Mouse (Mus musculus): ENCODE results near the gene Kmt2e. TPM values are rescaled to one million over a fixed set of nuclear protein-coding genes. Genes with fewer than 3 reads are reported as not detected.

Kmt2e gene
- polyA plus RNA-seq, 1 experiment from 2014 or later, result 27.5 TPM

DNA sequence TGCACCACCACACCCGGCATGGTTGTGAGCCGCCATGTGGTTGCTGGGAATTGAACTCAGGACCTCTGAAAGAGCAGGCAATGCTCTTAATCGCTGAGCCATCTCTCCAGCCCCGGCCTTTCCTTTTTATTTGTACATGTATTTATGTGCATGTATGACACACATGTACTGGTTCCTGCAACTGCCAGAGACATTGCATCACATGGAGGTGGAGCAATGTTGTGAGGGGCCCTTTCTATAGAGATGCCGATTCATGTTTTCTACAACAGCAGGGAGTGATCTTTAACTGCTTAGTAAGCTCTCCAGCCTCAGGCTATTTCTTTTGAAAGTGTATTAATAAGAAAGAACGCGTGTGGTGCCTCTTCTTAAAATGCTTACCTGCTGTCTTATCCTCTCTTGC is 49.6 kb downstream of the Kmt2e start:
- no peak for DNase-seq
- Histone ChIP-seq H3K9me3 (ENCODE audit: low read length) (no peaks in the 10 kb centered on the region), H3K27me3 (ENCODE audit: insufficient read depth, low read length) (no peaks in the 10 kb centered on the region), H3K36me3 (replicated peaks; ENCODE audit: insufficient read depth, low read length) (peaks cover 84% of the 10 kb centered on the region), H3K4me3 (ENCODE audit: low read depth, low read length) (no peak overlapping the region), H3K4me2 (ENCODE audit: low read depth, low read length) (no peak overlapping the region), H3K27ac (ENCODE audit: low read depth) (no peak overlapping the region), H3K9ac (replicated peaks) (no peak overlapping the region), H3K4me1 (ENCODE audit: insufficient read depth) (no peaks in the 10 kb centered on the region)
- no peak; the same call in 1 of the 2 replicates for ATAC-seq
- TF ChIP-seq CTCF (IDR thresholded peaks at IDR 0.05; ENCODE audit: low read depth) (no peak), EP300 (IDR thresholded peaks at IDR 0.05; ENCODE audit: low read depth) (no peak)
- 83% methylated on average over 7 of the region's 7 CpGs for WGBS (ENCODE audit: insufficient replicate concordance)

GRCm38 (mm10) chr5:23489231-23489630 is 55.0 kb downstream of the Kmt2e start:
- H3K4me1 ChIP-seq (ENCODE audit: insufficient read depth), result no peaks in the 10 kb centered on the region
- TF ChIP-seq CTCF (IDR thresholded peaks at IDR 0.05; ENCODE audit: low read depth) (no peak), EP300 (IDR thresholded peaks at IDR 0.05; ENCODE audit: low read depth) (no peak)
- no peak overlapping the region for H3K4me2 ChIP-seq (ENCODE audit: low read depth, low read length)
- H3K27me3 ChIP-seq (ENCODE audit: insufficient read depth, low read length), result no peaks in the 10 kb centered on the region
- ATAC-seq, result no peak
- H3K9me3 ChIP-seq (ENCODE audit: low read length), result no peaks in the 10 kb centered on the region
- peaks cover 93% of the 10 kb centered on the region for H3K36me3 ChIP-seq (replicated peaks; ENCODE audit: insufficient read depth, low read length)
- no peak for DNase-seq
- no peak overlapping the region for H3K4me3 ChIP-seq (ENCODE audit: low read depth, low read length)
- H3K27ac ChIP-seq (ENCODE audit: low read depth), result no peak overlapping the region
- H3K9ac ChIP-seq (replicated peaks), result no peak overlapping the region
- WGBS (ENCODE audit: insufficient replicate concordance), result 90% methylated on average over 4 of the region's 4 CpGs

- Histone ChIP-seq H3K4me3 (ENCODE audit: low read depth, low read length) (no peak overlapping the region), H3K9me3 (ENCODE audit: low read length) (no peaks in the 10 kb centered on the region), H3K4me2 (ENCODE audit: low read depth, low read length) (no peak overlapping the region), H3K27ac (ENCODE audit: low read depth) (no peak overlapping the region), H3K27me3 (ENCODE audit: insufficient read depth, low read length) (no peaks in the 10 kb centered on the region), H3K4me1 (ENCODE audit: insufficient read depth) (no peaks in the 10 kb centered on the region), H3K9ac (replicated peaks) (no peak overlapping the region), H3K36me3 (replicated peaks; ENCODE audit: insufficient read depth, low read length) (peaks cover 90% of the 10 kb centered on the region)
- TF ChIP-seq EP300 (IDR thresholded peaks at IDR 0.05; ENCODE audit: low read depth) (no peak), CTCF (IDR thresholded peaks at IDR 0.05; ENCODE audit: low read depth) (peak; percentile 68)
- WGBS (ENCODE audit: insufficient replicate concordance), result 27% methylated on average over 2 of the region's 2 CpGs
- no peak for DNase-seq
- ATAC-seq, result no peak
Measured at GRCm38 (mm10) chr5:23490797-23491196, 56.6 kb downstream of the Kmt2e start.

GRCm38 (mm10) chr5:23496396-23496795 is 62.2 kb downstream of the Kmt2e start:
- H3K4me3 ChIP-seq (ENCODE audit: low read depth, low read length), result no peak overlapping the region
- no peak overlapping the region for H3K4me2 ChIP-seq (ENCODE audit: low read depth, low read length)
- TF ChIP-seq CTCF (IDR thresholded peaks at IDR 0.05; ENCODE audit: low read depth) (no peak), EP300 (IDR thresholded peaks at IDR 0.05; ENCODE audit: low read depth) (no peak)
- peaks cover 87% of the 10 kb centered on the region for H3K36me3 ChIP-seq (replicated peaks; ENCODE audit: insufficient read depth, low read length)
- no peaks in the 10 kb centered on the region for H3K27me3 ChIP-seq (ENCODE audit: insufficient read depth, low read length)
- H3K4me1 ChIP-seq (ENCODE audit: insufficient read depth), result no peaks in the 10 kb centered on the region
- 91% methylated on average over 3 of the region's 3 CpGs for WGBS (ENCODE audit: insufficient replicate concordance)
- ATAC-seq, result no peak
- no peak overlapping the region for H3K27ac ChIP-seq (ENCODE audit: low read depth)
- no peak overlapping the region for H3K9ac ChIP-seq (replicated peaks)
- H3K9me3 ChIP-seq (ENCODE audit: low read length), result no peaks in the 10 kb centered on the region
- DNase-seq, result no peak

GRCm38 (mm10) chr5:23496933-23497332 is 62.7 kb downstream of the Kmt2e start:
- 97% methylated on average over 5 of the region's 5 CpGs for WGBS (ENCODE audit: insufficient replicate concordance)
- ATAC-seq, result no peak

DNA sequence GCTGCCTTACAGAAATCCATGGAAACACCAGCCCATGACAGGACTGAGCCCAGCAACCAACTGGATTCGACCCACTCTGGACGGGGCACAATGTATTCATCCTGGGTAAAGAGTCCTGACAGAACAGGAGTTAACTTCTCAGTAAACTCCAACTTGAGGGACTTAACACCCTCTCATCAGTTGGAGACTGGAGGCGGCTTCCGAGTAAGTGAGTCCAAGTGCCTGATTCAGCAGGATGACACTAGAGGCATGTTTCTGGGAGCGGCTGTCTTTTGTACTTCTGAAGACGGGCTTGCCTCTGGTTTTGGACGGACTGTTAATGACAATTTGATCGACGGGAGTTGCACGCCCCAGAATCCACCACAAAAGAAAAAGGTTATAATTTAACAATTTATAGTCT is 63.7 kb downstream of the Kmt2e start:
- peaks cover 88% of the 10 kb centered on the region for H3K36me3 ChIP-seq (replicated peaks; ENCODE audit: insufficient read depth, low read length)
- TF ChIP-seq EP300 (IDR thresholded peaks at IDR 0.05; ENCODE audit: low read depth), result no peak
- TF ChIP-seq CTCF (IDR thresholded peaks at IDR 0.05; ENCODE audit: low read depth), result no peak
- H3K4me3 ChIP-seq (ENCODE audit: low read depth, low read length), result no peak overlapping the region
- H3K9ac ChIP-seq (replicated peaks), result no peak overlapping the region
- ATAC-seq, result no peak
- no peak for DNase-seq
- no peaks in the 10 kb centered on the region for H3K27me3 ChIP-seq (ENCODE audit: insufficient read depth, low read length)
- no peak overlapping the region for H3K27ac ChIP-seq (ENCODE audit: low read depth)
- WGBS (ENCODE audit: insufficient replicate concordance), result 94% methylated on average over 10 of the region's 10 CpGs
- no peaks in the 10 kb centered on the region for H3K4me1 ChIP-seq (ENCODE audit: insufficient read depth)
- H3K9me3 ChIP-seq (ENCODE audit: low read length), result no peaks in the 10 kb centered on the region
- H3K4me2 ChIP-seq (ENCODE audit: low read depth, low read length), result no peak overlapping the region

More at GRCm38 (mm10) chr5:23496933-23497332, 62.7 kb downstream of the Kmt2e start:
- Histone ChIP-seq H3K4me2 (ENCODE audit: low read depth, low read length) (no peak overlapping the region), H3K36me3 (replicated peaks; ENCODE audit: insufficient read depth, low read length) (peaks cover 88% of the 10 kb centered on the region), H3K4me3 (ENCODE audit: low read depth, low read length) (no peak overlapping the region), H3K27me3 (ENCODE audit: insufficient read depth, low read length) (no peaks in the 10 kb centered on the region), H3K4me1 (ENCODE audit: insufficient read depth) (no peaks in the 10 kb centered on the region), H3K27ac (ENCODE audit: low read depth) (no peak overlapping the region), H3K9me3 (ENCODE audit: low read length) (no peaks in the 10 kb centered on the region), H3K9ac (replicated peaks) (no peak overlapping the region)
- no peak for TF ChIP-seq EP300 (IDR thresholded peaks at IDR 0.05; ENCODE audit: low read depth)
- no peak for TF ChIP-seq CTCF (IDR thresholded peaks at IDR 0.05; ENCODE audit: low read depth)
- no peak for DNase-seq

- Histone ChIP-seq H3K9ac (replicated peaks) (no peak overlapping the region), H3K36me3 (replicated peaks; ENCODE audit: insufficient read depth, low read length) (peaks cover 82% of the 10 kb centered on the region), H3K4me2 (ENCODE audit: low read depth, low read length) (no peak overlapping the region), H3K9me3 (ENCODE audit: low read length) (no peaks in the 10 kb centered on the region), H3K27ac (ENCODE audit: low read depth) (no peak overlapping the region), H3K4me3 (ENCODE audit: low read depth, low read length) (no peak overlapping the region), H3K4me1 (ENCODE audit: insufficient read depth) (no peaks in the 10 kb centered on the region), H3K27me3 (ENCODE audit: insufficient read depth, low read length) (no peaks in the 10 kb centered on the region)
- ATAC-seq (no peak), DNase-seq (no peak)
- TF ChIP-seq CTCF (IDR thresholded peaks at IDR 0.05; ENCODE audit: low read depth) (no peak), EP300 (IDR thresholded peaks at IDR 0.05; ENCODE audit: low read depth) (no peak)
- 90% methylated on average over 16 of the region's 16 CpGs for WGBS (ENCODE audit: insufficient replicate concordance)
Measured at GRCm38 (mm10) chr5:23499257-23499656, 65.0 kb downstream of the Kmt2e start.
